Mouse (Mus musculus): ENCODE data around the gene Msantd3.

DNA sequence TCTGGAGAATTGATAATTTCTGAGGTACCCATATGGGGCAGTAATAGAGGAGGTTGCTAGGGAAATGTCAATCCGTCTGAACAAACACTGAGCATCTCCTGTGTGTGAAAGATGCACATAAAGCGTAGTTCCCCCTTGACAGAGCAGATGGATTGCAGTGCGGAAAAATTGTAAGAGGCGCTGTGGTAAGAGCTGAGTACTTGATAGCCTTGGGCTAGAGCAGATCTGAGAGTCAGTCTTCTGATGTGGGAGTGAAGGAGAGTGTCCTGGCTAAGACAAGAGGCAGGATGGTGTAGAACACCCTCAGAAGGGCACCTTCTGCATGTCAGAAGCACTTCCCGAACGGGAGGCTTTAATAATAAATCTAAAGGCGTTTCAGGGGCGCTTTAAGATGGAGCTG, 4.4 kb downstream of the Msantd3 start:
- TF ChIP-seq FLI1 (IDR thresholded peaks at IDR 0.05; ENCODE audit: low read length) (no peak), GATA1 (IDR thresholded peaks at IDR 0.05; ENCODE audit: borderline replicate concordance, low read length) (no peak)
